10 mouse cellular contexts compared by ENCODE assay signal in the genomic region with DNA sequence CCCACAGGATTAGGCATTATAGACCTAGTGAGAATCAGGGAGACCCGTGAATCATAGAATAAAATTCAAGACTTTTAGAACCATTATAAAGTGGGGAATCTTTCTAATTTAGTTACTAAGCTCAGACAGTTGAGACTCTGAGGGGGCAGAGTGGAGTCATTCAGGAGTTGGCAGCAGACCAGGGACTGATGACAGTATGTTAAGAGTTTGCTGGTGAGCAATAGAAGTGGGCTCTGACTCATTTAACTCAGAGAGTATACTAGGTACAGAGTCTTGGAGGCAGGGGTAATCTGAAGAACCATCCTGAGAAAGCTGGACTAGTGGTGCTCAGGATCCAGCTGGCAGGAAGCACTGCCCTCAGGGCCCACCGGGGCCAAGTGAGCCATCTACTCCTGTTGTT.
A peak's percentile ranks its signal among the peaks of the same experiment; 100 is the strongest.
DNase-seq lines count a peak whose midpoint lies in the region; ATAC-seq lines count a peak whose summit lies in the region.
"Had no signal": no experiment of that assay in that cellular context is flagged by ENCODE, and none has a peak within 500 bp of the region (broad histone marks: within the 10 kb centered on the region; RNA-seq: fewer than 3 reads in every experiment).

No protein-coding gene starts in this region.

- DNase-seq in kidney, postnatal 10 days: peak; percentile 24
- no peak for DNase-seq in kidney, adult 11 months
- DNase-seq in adrenal gland, postnatal 14 days: peak; percentile 69
- peak; percentile 38 for DNase-seq in left cerebral cortex, adult 11 months (ENCODE audit: low spot score)
- peak; percentile 45 for DNase-seq in right cerebral cortex, postnatal 25 days
- no peak for DNase-seq in retina, postnatal 1 day
- DNase-seq: kidney, postnatal 36 days; liver had no signal

- ATAC-seq in megakaryocyte-erythroid progenitor cell, adult 5-6 weeks (replicated peaks; ENCODE audit: low FRiP score, low TSS enrichment, poor library complexity, severe bottlenecking): no peak
- ATAC-seq: CD4-positive, CD25-positive, alpha-beta regulatory T cell, adult 4 months had no signal

Comparison
In these comparisons a context has a peak if more than half of its experiments do, and no peak if none do; other contexts are left out.
1. DNase-seq: peak in kidney, postnatal 10 days (single experiment), adrenal gland, postnatal 14 days (single experiment), left cerebral cortex, adult 11 months (single experiment) and right cerebral cortex, postnatal 25 days (single experiment); none in kidney, adult 11 months (single experiment) and retina, postnatal 1 day (single experiment).